Mouse (Mus musculus): ENCODE data around the gene Lman2. TPM values are rescaled to one million over a fixed set of nuclear protein-coding genes. Genes with fewer than 3 reads are reported as not detected.
A peak's percentile ranks its signal among the peaks of the same experiment; 100 is the strongest.

Lman2 gene
- polyA plus RNA-seq, 1 experiment from 2014 or later = 121 TPM

DNA sequence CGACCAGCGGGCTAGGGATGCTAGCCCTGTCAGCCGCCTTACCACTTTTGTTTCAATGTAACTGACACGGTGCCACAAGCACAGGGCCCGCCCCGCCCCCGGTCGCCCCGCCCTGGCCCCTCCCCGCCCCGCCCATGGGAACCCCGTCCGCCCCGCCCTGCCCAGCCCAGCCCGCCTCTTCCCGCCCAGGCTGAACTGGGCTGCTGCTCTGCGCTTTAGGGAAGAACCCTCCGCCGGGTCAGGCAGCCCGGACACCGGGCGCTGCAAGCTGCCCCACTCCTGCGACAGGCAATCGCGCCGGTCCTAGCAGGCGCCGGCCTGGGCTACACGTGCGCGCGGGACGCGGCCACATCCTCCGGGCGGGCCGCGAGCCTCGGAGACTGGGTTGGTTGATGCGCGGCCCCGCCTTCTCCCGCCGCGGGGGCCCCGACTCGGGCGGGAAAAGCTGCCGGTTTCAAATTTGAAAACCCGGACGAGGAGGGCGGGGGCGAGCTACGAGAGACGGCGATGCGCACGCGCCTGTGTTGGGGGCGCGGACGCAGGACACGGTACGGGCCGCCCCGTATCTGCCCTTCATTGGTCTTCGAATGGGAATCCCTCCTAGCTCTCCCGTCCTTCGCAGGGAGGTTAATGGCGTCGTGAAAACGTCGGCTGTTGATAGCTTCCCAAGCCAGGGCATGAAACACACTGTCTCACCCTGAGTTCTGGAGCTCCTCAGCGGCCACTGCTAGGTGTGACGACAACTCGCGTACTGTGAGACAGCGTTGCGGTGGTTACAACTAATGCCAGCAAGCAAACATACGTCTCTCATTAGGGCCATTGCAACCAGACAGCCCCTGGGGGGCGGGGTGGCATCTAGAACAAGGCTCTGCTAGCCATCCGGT, 32.7 kb downstream of the Lman2 start, which contains the start of gene Mxd3:
TSS of gene Mxd3 (minus strand) at position 141 of the 884 bp plus-strand sequence.
- peak within 1 kb of the TSS; percentile 78 for H3K9ac ChIP-seq (ENCODE audit: low read depth, low read length)
- H3K4me2 ChIP-seq (ENCODE audit: low read depth, low read length) = peak within 1 kb of the TSS; percentile 96
- H3K36me3 ChIP-seq (ENCODE audit: control insufficient read depth, insufficient read depth, low read length) = peaks cover 9% of the 10 kb centered on the region; the same call in 1 of the 2 replicates
- H3K9me3 ChIP-seq (ENCODE audit: control insufficient read depth, low read length) = no peaks in the 10 kb centered on the region
- peak within 1 kb of the TSS; percentile 88 for H3K4me3 ChIP-seq (ENCODE audit: low read length)
- H3K27ac ChIP-seq (ENCODE audit: low read length) = peak within 1 kb of the TSS; percentile 86
- WGBS = under 1% methylated on average over 82 of the region's 82 CpGs
- ATAC-seq = peak; percentile 91
- no peaks in the 10 kb centered on the region for H3K27me3 ChIP-seq (replicated peaks; ENCODE audit: control insufficient read depth, insufficient read depth, low read length)
- H3K4me1 ChIP-seq (ENCODE audit: control insufficient read depth, insufficient read depth, low read length) = peaks cover 35% of the 10 kb centered on the region

DNA sequence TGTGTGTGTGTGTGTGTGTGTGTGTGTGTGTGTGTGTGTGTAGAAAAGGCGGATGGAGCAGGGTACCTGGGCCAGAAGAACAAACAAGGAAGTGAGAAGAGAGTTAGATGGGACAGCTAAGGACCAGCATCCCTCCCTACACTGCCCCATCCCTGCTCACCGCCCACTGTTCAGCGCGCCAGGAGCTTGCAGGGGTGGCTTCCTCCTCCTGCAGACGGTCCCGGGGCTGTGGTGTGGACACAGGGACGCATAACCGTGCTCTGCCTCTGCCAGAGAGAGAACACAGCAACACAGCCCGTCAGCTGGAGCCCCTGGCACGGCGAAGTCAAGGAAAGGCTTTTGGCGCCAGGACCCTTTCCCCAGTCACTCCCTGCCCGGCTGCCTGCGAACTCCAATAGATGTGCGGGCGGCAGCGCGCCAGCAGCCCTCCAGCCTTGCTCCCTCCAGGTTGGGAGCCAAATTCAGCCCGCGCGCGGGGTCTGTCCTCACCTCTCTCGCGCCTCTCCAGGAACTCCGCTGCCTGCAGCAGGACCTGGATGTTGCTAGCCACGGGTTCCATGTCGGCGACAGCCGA, 33.4 kb downstream of the Lman2 start:
- peak; percentile 24 for ATAC-seq
- H3K27ac ChIP-seq (ENCODE audit: low read length) = peak overlapping the region; percentile 63
- H3K27me3 ChIP-seq (replicated peaks; ENCODE audit: control insufficient read depth, insufficient read depth, low read length) = no peaks in the 10 kb centered on the region
- no peaks in the 10 kb centered on the region for H3K9me3 ChIP-seq (ENCODE audit: control insufficient read depth, low read length)
- peaks cover 12% of the 10 kb centered on the region; the same call in 1 of the 2 replicates for H3K36me3 ChIP-seq (ENCODE audit: control insufficient read depth, insufficient read depth, low read length)
- WGBS = 0% methylated on average over 29 of the region's 29 CpGs
- peak overlapping the region; percentile 96 for H3K4me2 ChIP-seq (ENCODE audit: low read depth, low read length)
- H3K4me3 ChIP-seq (ENCODE audit: low read length) = peak overlapping the region; percentile 88
- peak overlapping the region; percentile 78 for H3K9ac ChIP-seq (ENCODE audit: low read depth, low read length)
- peaks cover 35% of the 10 kb centered on the region for H3K4me1 ChIP-seq (ENCODE audit: control insufficient read depth, insufficient read depth, low read length)

DNA sequence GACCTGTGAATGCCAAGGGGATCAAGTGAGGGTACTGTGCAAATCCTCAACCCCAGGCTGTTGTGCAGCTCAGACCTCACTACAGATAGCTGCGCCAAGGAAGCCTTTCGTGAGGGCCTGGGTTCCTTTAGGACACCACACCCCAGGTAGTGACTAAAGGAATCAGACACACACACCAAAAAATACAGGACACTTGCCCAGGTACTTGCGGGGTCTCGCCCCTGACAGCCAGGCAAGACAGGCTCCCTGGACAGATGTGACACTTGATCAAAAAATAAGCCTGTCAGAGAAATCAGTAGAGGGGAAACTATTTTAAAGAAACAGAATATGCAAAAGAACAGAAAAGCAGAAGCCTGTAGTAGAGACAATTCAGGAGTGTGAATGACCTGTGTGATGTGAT, 33.9 kb downstream of the Lman2 start:
- ATAC-seq = no peak
- Histone ChIP-seq H3K36me3 (ENCODE audit: control insufficient read depth, insufficient read depth, low read length) (peaks cover 12% of the 10 kb centered on the region; the same call in 1 of the 2 replicates), H3K27ac (ENCODE audit: low read length) (no peak overlapping the region), H3K4me1 (ENCODE audit: control insufficient read depth, insufficient read depth, low read length) (peaks cover 40% of the 10 kb centered on the region), H3K27me3 (replicated peaks; ENCODE audit: control insufficient read depth, insufficient read depth, low read length) (no peaks in the 10 kb centered on the region), H3K4me2 (ENCODE audit: low read depth, low read length) (peak overlapping the region; percentile 96), H3K9ac (ENCODE audit: low read depth, low read length) (peak overlapping the region; percentile 78), H3K9me3 (ENCODE audit: control insufficient read depth, low read length) (no peaks in the 10 kb centered on the region), H3K4me3 (ENCODE audit: low read length) (peak overlapping the region; percentile 88)
- whole genome bisulfite sequencing = 84% methylated on average over 4 of the region's 4 CpGs

DNA sequence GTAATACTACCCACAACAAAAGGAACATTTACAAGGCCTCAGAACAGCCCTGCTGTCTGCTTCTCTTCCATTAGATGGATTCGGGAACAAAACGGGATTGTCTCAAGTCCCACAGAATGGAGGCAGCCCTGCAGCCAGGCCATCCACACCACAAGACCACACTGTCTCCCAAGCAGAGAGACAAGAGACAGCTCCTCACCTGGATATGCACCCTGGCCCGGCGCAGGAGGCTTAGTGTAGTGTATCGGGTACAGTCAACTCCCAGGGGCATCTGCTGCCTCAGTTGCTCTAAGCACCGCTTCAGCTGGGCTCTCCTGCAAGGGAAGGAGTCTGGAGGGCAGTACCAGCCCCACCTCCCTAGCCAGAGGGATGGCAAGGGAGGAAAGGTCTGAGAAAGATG, 34.4 kb downstream of the Lman2 start:
- Histone ChIP-seq H3K9ac (ENCODE audit: low read depth, low read length) (peak overlapping the region; percentile 78), H3K4me1 (ENCODE audit: control insufficient read depth, insufficient read depth, low read length) (peaks cover 44% of the 10 kb centered on the region), H3K27ac (ENCODE audit: low read length) (no peak overlapping the region), H3K27me3 (replicated peaks; ENCODE audit: control insufficient read depth, insufficient read depth, low read length) (no peaks in the 10 kb centered on the region), H3K36me3 (ENCODE audit: control insufficient read depth, insufficient read depth, low read length) (peaks cover 12% of the 10 kb centered on the region; the same call in 1 of the 2 replicates), H3K4me3 (ENCODE audit: low read length) (peak overlapping the region; percentile 88), H3K4me2 (ENCODE audit: low read depth, low read length) (peak overlapping the region; percentile 96), H3K9me3 (ENCODE audit: control insufficient read depth, low read length) (no peaks in the 10 kb centered on the region)
- ATAC-seq = no peak
- WGBS = 86% methylated on average over 6 of the region's 6 CpGs

DNA sequence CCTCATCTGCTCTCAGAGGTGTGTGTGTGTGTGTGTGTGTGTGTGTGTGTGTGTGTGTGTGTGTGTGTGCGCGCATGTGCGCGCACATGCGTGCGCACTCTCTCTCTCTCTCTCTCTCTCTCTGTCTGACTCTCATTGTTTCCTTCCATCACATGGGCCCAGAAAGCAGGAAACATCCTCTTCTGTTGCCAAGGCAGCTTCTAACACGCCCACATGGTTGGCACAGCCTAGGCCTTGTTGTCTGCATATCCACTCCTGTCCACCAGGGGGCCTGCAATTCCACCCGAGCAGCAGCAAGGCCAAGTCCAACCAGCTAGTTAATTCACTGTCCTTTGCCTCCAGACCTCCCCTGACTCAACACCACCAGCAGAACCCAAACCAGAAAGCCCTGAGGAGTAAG, 35.0 kb downstream of the Lman2 start:
- Histone ChIP-seq H3K27ac (ENCODE audit: low read length) (no peak overlapping the region), H3K4me2 (ENCODE audit: low read depth, low read length) (no peak overlapping the region; the same call in 1 of the 2 replicates), H3K36me3 (ENCODE audit: control insufficient read depth, insufficient read depth, low read length) (peaks cover 15% of the 10 kb centered on the region), H3K9ac (ENCODE audit: low read depth, low read length) (0 out of 2 replicates have a peak overlapping the region, but pooled peaks have one; percentile 78), H3K4me1 (ENCODE audit: control insufficient read depth, insufficient read depth, low read length) (peaks cover 47% of the 10 kb centered on the region), H3K27me3 (replicated peaks; ENCODE audit: control insufficient read depth, insufficient read depth, low read length) (no peaks in the 10 kb centered on the region), H3K4me3 (ENCODE audit: low read length) (peak overlapping the region; percentile 10; the same call in 1 of the 2 replicates), H3K9me3 (ENCODE audit: control insufficient read depth, low read length) (no peaks in the 10 kb centered on the region)
- peak; percentile 14 for ATAC-seq
- 57% methylated on average over 8 of the region's 8 CpGs for WGBS

DNA sequence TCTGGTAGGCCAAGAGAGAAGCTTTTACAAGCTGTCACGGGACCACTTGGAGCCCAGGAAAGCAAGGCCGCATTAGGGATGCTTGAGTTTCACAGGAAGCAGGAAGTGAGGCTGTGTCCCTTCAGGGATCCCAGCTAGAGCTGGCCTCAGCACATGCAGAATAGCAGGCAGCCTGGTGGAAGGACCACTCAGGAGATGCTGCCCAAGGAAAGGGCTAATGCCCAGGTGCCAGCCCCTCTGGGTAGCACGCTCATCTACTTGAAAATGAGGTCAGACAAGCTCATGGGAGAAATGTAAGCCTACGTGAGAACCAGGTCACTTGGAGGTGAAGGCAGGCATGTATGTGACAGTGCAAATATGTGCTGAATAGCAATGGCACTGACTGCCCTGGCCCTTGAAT, 35.4 kb downstream of the Lman2 start:
- ATAC-seq = no peak
- Histone ChIP-seq H3K9ac (ENCODE audit: low read depth, low read length) (no peak overlapping the region), H3K27ac (ENCODE audit: low read length) (peak overlapping the region; percentile 4; the same call in 1 of the 2 replicates), H3K27me3 (replicated peaks; ENCODE audit: control insufficient read depth, insufficient read depth, low read length) (no peaks in the 10 kb centered on the region), H3K4me1 (ENCODE audit: control insufficient read depth, insufficient read depth, low read length) (peaks cover 47% of the 10 kb centered on the region), H3K4me2 (ENCODE audit: low read depth, low read length) (no peak overlapping the region), H3K36me3 (ENCODE audit: control insufficient read depth, insufficient read depth, low read length) (peaks cover 15% of the 10 kb centered on the region), H3K4me3 (ENCODE audit: low read length) (no peak overlapping the region), H3K9me3 (ENCODE audit: control insufficient read depth, low read length) (no peaks in the 10 kb centered on the region)
- 42% methylated on average over 4 of the region's 4 CpGs for WGBS

DNA sequence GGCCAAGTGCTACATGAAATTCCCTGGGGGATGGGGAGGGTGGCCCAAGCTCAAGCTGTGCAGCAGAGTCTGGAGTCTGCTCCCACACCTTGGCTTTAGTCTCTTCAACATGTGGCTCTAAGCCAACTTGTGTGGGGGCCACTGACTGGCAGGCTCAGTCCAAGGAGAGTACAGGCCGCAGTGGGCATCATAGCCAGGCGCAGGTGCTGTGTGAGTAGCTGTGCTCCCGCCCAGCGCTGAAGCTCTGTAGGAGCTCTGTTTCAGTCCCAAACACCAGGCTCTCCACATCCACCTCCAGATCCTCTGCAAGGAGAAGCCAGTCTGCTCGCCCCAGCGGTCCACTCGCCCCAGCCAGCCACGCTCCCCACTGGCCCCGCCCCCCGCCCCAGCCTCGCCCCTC, 37.0 kb downstream of the Lman2 start:
- no peak overlapping the region for H3K4me2 ChIP-seq (ENCODE audit: low read depth, low read length)
- peak overlapping the region; percentile 21; the same call in 1 of the 2 replicates for H3K27ac ChIP-seq (ENCODE audit: low read length)
- no peaks in the 10 kb centered on the region for H3K9me3 ChIP-seq (ENCODE audit: control insufficient read depth, low read length)
- no peak for ATAC-seq
- peaks cover 15% of the 10 kb centered on the region for H3K36me3 ChIP-seq (ENCODE audit: control insufficient read depth, insufficient read depth, low read length)
- no peak overlapping the region for H3K4me3 ChIP-seq (ENCODE audit: low read length)
- peaks cover 51% of the 10 kb centered on the region for H3K4me1 ChIP-seq (ENCODE audit: control insufficient read depth, insufficient read depth, low read length)
- 63% methylated on average over 11 of the region's 11 CpGs for whole genome bisulfite sequencing
- no peaks in the 10 kb centered on the region for H3K27me3 ChIP-seq (replicated peaks; ENCODE audit: control insufficient read depth, insufficient read depth, low read length)
- H3K9ac ChIP-seq (ENCODE audit: low read depth, low read length) = peak overlapping the region; percentile 43; the same call in 1 of the 2 replicates

DNA sequence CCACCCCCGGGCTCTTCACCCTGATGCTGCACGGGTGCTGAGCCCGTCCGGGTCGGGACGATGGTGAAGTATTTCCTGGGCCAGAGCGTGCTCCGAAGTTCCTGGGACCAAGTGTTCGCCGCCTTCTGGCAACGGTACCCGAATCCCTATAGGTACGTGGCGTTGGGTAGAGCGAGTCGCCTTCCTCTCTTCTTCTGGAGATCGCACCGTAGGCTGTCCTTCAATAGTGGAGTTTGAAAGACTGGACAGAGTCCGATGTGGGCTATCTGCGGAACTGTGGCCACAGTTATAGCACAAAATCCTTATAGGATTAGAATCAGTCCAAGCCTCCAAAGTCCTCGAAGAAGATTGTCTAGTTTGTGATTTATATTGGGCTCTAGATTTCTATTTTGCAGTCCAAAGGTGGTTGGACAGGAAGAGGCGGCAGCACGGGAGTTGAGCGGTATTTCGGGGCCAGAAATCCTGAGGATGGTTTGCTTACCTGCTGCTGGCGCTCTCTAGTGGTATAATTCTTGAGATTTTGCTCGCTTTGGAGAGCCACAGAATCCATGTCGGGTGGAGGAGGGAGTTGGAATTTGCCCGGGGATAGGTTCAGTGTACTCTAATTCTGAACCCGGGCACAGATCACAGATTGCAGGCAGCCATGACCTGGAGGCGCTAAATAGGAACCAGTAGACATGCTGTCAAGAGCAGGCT, 40.3 kb downstream of the Lman2 start:
- peak overlapping the region; percentile 89 for H3K27ac ChIP-seq (ENCODE audit: low read length)
- H3K9me3 ChIP-seq (ENCODE audit: control insufficient read depth, low read length) = no peaks in the 10 kb centered on the region
- H3K4me3 ChIP-seq (ENCODE audit: low read length) = peak overlapping the region; percentile 78
- H3K36me3 ChIP-seq (ENCODE audit: control insufficient read depth, insufficient read depth, low read length) = peaks cover 22% of the 10 kb centered on the region
- H3K27me3 ChIP-seq (replicated peaks; ENCODE audit: control insufficient read depth, insufficient read depth, low read length) = no peaks in the 10 kb centered on the region
- WGBS = under 1% methylated on average over 31 of the region's 31 CpGs
- peak overlapping the region; percentile 71 for H3K4me2 ChIP-seq (ENCODE audit: low read depth, low read length)
- peak overlapping the region; percentile 97 for H3K9ac ChIP-seq (ENCODE audit: low read depth, low read length)
- ATAC-seq = peak; percentile 43
- H3K4me1 ChIP-seq (ENCODE audit: control insufficient read depth, insufficient read depth, low read length) = peaks cover 38% of the 10 kb centered on the region
